Mouse (Mus musculus): Measurements from ENCODE around the gene Gm5936.
"Not testable (repeated sequence)": the region's sequence is repeated elsewhere in the genome, so short reads cannot be mapped to it uniquely, and the experiment has no call there.

Gene Gm5936

GRCm38 (mm10) chrX:74836842-74837522 lies at the start of gene Gm5936:
Gene Gm5936 (plus strand): TSS chrX:74837196.
- not testable (repeated sequence) for DNase-seq (ENCODE audit: low read depth, low spot score)

- DNase-seq (ENCODE audit: low read depth, low spot score) = peak; percentile 3
Observed at GRCm38 (mm10) chrX:74856104-74856503, 19.1 kb downstream of the Gm5936 start.

GRCm38 (mm10) chrX:74880123-74880522 lies 43.1 kb downstream of the Gm5936 start:
- not testable (repeated sequence) for DNase-seq (ENCODE audit: low read depth, low spot score)
